Mouse (Mus musculus) ES-Bruce4 (cell line): Measurements from ENCODE around the gene Alpk3.

Experiments
- CTCF ChIP-seq: IDR thresholded peaks from one replicate; pipeline ENCODE4 v1.8.1; 2011; ENCODE audit warnings: low read depth, low read length
- EP300 ChIP-seq: IDR thresholded peaks from 2 replicates; pipeline ENCODE4 v1.6.1; 2011; ENCODE audit warnings: low read depth, low read length; ENCODE audit not compliant: insufficient read depth
- POLR2A ChIP-seq: IDR thresholded peaks from one replicate; pipeline ENCODE4 v1.8.1; 2011; ENCODE audit warnings: low read length; ENCODE audit not compliant: insufficient read depth

- TF ChIP-seq CTCF (no peak), POLR2A (no peak), EP300 (no peak)
These were observed 8.9 kb upstream of the Alpk3 start for GRCm38 (mm10) chr7:81048513-81048912.
